Mouse (Mus musculus) liver, embryonic 11.5 days (tissue): ENCODE data around the gene Scgb1b12. TPM values are rescaled to one million over a fixed set of nuclear protein-coding genes. Genes with fewer than 3 reads are reported as not detected.
"Not testable (repeated sequence)": the region's sequence is repeated elsewhere in the genome, so short reads cannot be mapped to it uniquely, and the experiment has no call there.

Experiments
- ATAC-seq: fragments of 200-750 bp; cut with Nextera tagmentation; replicated peaks from 2 replicates; pipeline ENCODE4 v1.8.0; 2017; ENCODE audit warnings: moderate number of reproducible peaks, mild to moderate bottlenecking, moderate TSS enrichment, moderate library complexity; ENCODE audit not compliant: low FRiP score
- DNase-seq: peaks from one replicate; pipeline ENCODE4 v3.0.0-alpha.2; 2017; ENCODE audit warnings: low spot score
- H3K27ac ChIP-seq: fragments of 300-500 bp; sonication (generic); 2 replicates; pipeline ENCODE4 v1.5.1; 2014; ENCODE audit warnings: mild to moderate bottlenecking, low read depth, low read length, control low read depth
- H3K27me3 ChIP-seq: fragments of 300-500 bp; sonication (generic); replicated peaks from 2 replicates; pipeline ENCODE4 v1.6.1; 2014; ENCODE audit warnings: low read length, mixed read lengths; ENCODE audit not compliant: control insufficient read depth, insufficient read depth
- H3K36me3 ChIP-seq: fragments of 300-500 bp; sonication (generic); 2 replicates; pipeline ENCODE4 v1.6.1; 2014; ENCODE audit warnings: mild to moderate bottlenecking, low read length, moderate library complexity, mixed read lengths; ENCODE audit not compliant: control insufficient read depth, insufficient read depth
- H3K4me1 ChIP-seq: fragments of 300-500 bp; sonication (generic); replicated peaks from 2 replicates; pipeline ENCODE4 v1.6.1; 2014; ENCODE audit warnings: low read length, mixed read lengths; ENCODE audit not compliant: control insufficient read depth, insufficient read depth
- H3K4me2 ChIP-seq: fragments of 300-500 bp; sonication (generic); 2 replicates; pipeline ENCODE4 v1.6.1; 2014; ENCODE audit warnings: mild to moderate bottlenecking, control low read depth, moderate library complexity
- H3K4me3 ChIP-seq: fragments of 300-500 bp; sonication (generic); 2 replicates; pipeline ENCODE4 v1.5.1; 2014; ENCODE audit warnings: low read depth, low read length, control low read depth
- H3K9ac ChIP-seq: fragments of 300-500 bp; sonication (generic); 2 replicates; pipeline ENCODE4 v1.6.1; 2014; ENCODE audit warnings: low read depth, low read length, control low read depth
- H3K9me3 ChIP-seq: fragments of 300-500 bp; sonication (generic); 2 replicates; pipeline ENCODE4 v1.6.1; 2016; ENCODE audit warnings: low read length, inconsistent platforms, mixed read lengths; ENCODE audit not compliant: control insufficient read depth
- WGBS: fragments of 180-500 bp; shearing (Covaris S2); extraction: QIAGEN DNeasy Blood & Tissue Kit; methylation state at CpG from one replicate; pipeline ENCODE4 v1.1.7; 2014; 5-methylcytosine and 5-hydroxymethylcytosine counted together
- polyA plus RNA-seq: library from polyadenylated mRNA; unstranded; fragments of >200 nt; fragmentation: Nextera tagmentation; extraction: Ambion mirVana; gene quantifications from 2 replicates; pipeline ENCODE4 v1.2.1, GENCODE M21; 2014

The Scgb1b12 gene
- polyA plus RNA-seq, result not detected in 2 replicates

- not testable (repeated sequence) for H3K4me2 ChIP-seq, H3K9ac ChIP-seq, H3K36me3 ChIP-seq, DNase-seq, H3K4me3 ChIP-seq, H3K9me3 ChIP-seq, ATAC-seq, H3K27ac ChIP-seq, H3K27me3 ChIP-seq, H3K4me1 ChIP-seq
- 82% methylated on average over 2 of the region's 3 CpGs for WGBS
These were observed at the start of gene Scgb1b12 for GRCm38 (mm10) chr7:32333882-32334281. TSS of gene Scgb1b12 (plus strand) at chr7:32334182.

- not testable (repeated sequence) for H3K9me3 ChIP-seq, H3K27ac ChIP-seq, H3K4me3 ChIP-seq, DNase-seq, ATAC-seq, H3K4me2 ChIP-seq, H3K36me3 ChIP-seq, H3K27me3 ChIP-seq, H3K9ac ChIP-seq, H3K4me1 ChIP-seq
- 79% methylated on average over 1 of the region's 1 CpGs for WGBS
These were observed 6.8 kb upstream of the Scgb1b12 start, which contains the start of gene Scgb2b12 for GRCm38 (mm10) chr7:32327145-32327544. TSS of gene Scgb2b12 (minus strand) at chr7:32327245.

Other genes starting within 250 kb of the Scgb1b12 start
- gene Scgb1b10, start 233.3 kb upstream of the Scgb1b12 start, polyA plus RNA-seq, result not detected in 2 replicates
- gene Scgb2b11, start 123.0 kb upstream of the Scgb1b12 start, polyA plus RNA-seq, result not detected in 2 replicates
- not detected in 2 replicates for gene Scgb1b11, start 111.3 kb upstream of the Scgb1b12 start, polyA plus RNA-seq
- not detected in 2 replicates for gene Scgb2b12, start 6.9 kb upstream of the Scgb1b12 start, polyA plus RNA-seq
- not detected in 2 replicates for gene Scgb1b29, start 107.4 kb downstream of the Scgb1b12 start, polyA plus RNA-seq